Mouse (Mus musculus): ENCODE measurements around the gene Abr. TPM values are rescaled to one million over a fixed set of nuclear protein-coding genes. Genes with fewer than 3 reads are reported as not detected.
A peak's percentile ranks its signal among the peaks of the same experiment; 100 is the strongest.

Abr gene
- polyA plus RNA-seq, 1 experiment = 161 TPM

DNA sequence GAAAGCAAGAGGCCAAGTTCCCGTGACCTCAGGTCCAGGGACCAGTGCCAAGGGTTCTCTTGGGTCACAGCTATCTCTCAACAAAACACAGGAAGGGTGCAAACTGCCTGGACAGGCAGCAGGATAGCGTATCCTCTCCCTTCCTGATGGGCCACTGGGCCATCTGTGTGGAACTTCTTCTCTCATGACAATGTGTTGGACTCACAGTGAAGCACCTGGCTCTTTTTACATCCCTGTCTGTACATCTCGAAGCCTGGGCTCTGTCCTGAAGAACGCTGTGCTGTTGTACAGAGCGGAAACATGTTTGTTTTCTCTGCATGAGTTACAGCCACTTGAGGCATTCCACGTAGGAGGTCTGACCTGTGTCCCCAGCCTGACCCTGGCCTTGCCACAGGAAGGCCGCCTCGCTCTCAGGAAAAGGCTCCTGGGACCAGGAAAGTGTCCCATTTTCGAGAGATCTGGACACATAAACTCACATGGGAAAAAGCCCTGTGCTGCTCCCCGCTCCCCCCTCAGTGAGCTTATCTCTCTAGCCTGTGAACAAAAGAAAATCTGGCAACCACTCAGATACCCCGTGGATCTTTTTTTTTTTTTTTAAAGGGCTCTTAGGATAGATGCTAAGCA, 242.1 kb downstream of the Abr start:
- 52% methylated on average over 11 of the region's 11 CpGs for WGBS
- Histone ChIP-seq H3K27me3 (ENCODE audit: control insufficient read depth, insufficient read depth, low read length) (no peaks in the 10 kb centered on the region), H3K4me3 (ENCODE audit: low read depth, low read length) (no peak overlapping the region), H3K4me1 (ENCODE audit: control insufficient read depth, insufficient read depth, insufficient read length, low read length) (0 out of 2 replicates have a peak, but pooled peaks cover 2% of the 10 kb centered on the region), H3K36me3 (ENCODE audit: control insufficient read depth, insufficient read depth, low read length) (no peaks in the 10 kb centered on the region), H3K27ac (ENCODE audit: insufficient read depth, low read depth, low read length) (peak overlapping the region; percentile 7; the same call in 1 of the 2 replicates)
- no peak for TF ChIP-seq POLR2A (IDR thresholded peaks at IDR 0.05; ENCODE audit: low read depth, low read length)
- no peak for TF ChIP-seq CTCF (IDR thresholded peaks at IDR 0.05; ENCODE audit: extremely low read depth, insufficient read length, insufficient replicate concordance, low read depth, low read length)

DNA sequence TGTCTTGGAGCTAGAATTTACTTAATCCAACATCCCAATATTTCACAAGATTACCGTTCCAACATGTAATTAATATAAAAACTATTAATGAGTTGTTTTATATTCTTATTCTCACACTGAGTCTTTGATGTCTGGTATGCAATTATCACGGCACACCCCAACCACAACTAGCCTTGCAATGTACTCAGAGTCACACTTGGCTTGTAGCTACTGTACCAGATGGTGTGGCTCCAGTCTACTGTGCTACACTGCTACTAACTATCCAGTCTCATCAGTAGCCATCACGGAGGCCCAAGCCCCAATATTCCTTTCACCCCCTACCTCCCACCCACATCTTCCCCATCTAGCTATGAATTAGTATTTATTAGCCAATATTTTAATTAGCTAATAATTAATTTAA, 245.7 kb downstream of the Abr start:
- no peak overlapping the region for H3K27ac ChIP-seq (ENCODE audit: insufficient read depth, low read depth, low read length)
- H3K4me1 ChIP-seq (ENCODE audit: control insufficient read depth, insufficient read depth, insufficient read length, low read length) = peaks cover 2% of the 10 kb centered on the region; the same call in 1 of the 2 replicates
- 79% methylated on average over 3 of the region's 3 CpGs for WGBS
- H3K4me3 ChIP-seq (ENCODE audit: low read depth, low read length) = no peak overlapping the region
- H3K36me3 ChIP-seq (ENCODE audit: control insufficient read depth, insufficient read depth, low read length) = no peaks in the 10 kb centered on the region
- no peaks in the 10 kb centered on the region for H3K27me3 ChIP-seq (ENCODE audit: control insufficient read depth, insufficient read depth, low read length)
- no peak for TF ChIP-seq CTCF (IDR thresholded peaks at IDR 0.05; ENCODE audit: extremely low read depth, insufficient read length, insufficient replicate concordance, low read depth, low read length)
- no peak for TF ChIP-seq POLR2A (IDR thresholded peaks at IDR 0.05; ENCODE audit: low read depth, low read length)

DNA sequence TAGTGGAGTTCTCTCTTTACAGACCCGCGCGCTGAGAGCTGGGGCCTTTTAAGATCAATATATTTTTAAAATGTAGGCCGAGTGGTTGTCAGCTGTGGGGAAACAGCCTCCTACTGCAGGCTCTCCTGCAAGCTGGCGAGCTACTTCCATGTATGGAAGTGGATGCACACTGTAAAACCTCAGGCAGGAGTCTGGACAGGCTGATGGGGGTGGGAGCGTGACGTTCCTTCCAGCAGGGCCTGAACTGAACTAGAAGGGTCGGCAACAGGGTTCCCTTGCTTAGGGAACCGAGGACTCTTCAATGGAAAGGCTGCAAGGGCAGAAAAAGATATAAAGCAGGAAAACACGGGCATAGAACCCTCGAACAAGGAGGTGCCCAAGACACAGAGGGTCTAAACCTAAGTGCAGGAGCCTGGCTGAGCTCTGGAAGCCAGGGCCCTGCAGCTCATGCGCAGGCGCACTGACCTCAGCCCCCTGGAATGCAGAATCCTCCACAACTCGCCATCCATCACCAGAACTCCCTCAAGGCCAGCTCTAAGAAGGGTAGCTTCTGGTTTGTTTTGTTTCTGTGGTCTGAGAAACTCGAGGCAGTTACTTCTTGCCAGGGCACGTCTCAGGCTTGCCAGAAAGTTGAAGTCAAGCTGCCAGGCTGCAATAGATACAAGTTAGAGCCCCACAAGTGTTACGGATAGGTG, 247.5 kb downstream of the Abr start:
- Histone ChIP-seq H3K4me3 (ENCODE audit: low read depth, low read length) (no peak overlapping the region), H3K27ac (ENCODE audit: insufficient read depth, low read depth, low read length) (peak overlapping the region; percentile 72), H3K36me3 (ENCODE audit: control insufficient read depth, insufficient read depth, low read length) (no peaks in the 10 kb centered on the region), H3K4me1 (ENCODE audit: control insufficient read depth, insufficient read depth, insufficient read length, low read length) (no peaks in the 10 kb centered on the region; the same call in 1 of the 2 replicates), H3K27me3 (ENCODE audit: control insufficient read depth, insufficient read depth, low read length) (no peaks in the 10 kb centered on the region)
- WGBS = 67% methylated on average over 17 of the region's 17 CpGs
- TF ChIP-seq POLR2A (IDR thresholded peaks at IDR 0.05; ENCODE audit: low read depth, low read length) = no peak
- TF ChIP-seq CTCF (IDR thresholded peaks at IDR 0.05; ENCODE audit: extremely low read depth, insufficient read length, insufficient replicate concordance, low read depth, low read length) = no peak

DNA sequence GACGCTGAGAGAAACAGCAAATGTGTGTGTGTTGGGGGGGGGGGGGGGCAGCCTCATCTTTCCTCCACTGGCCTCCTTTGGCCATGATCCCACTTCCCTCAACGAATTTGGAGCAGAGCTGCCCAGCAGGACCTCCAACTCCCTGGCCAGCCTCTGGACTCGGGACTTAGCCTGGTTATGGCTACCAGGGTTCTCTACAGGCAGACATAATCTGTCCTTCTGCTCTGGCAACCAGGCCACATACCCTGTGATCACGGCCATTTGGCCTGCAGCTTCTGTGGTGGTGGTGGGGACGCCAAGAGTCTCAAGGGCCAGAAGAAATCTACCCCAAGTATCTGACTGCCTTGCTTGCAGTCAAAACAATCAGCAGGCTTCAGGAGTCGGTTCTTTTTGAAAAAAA, 249.6 kb downstream of the Abr start:
- no peak for TF ChIP-seq POLR2A (IDR thresholded peaks at IDR 0.05; ENCODE audit: low read depth, low read length)
- no peak for TF ChIP-seq CTCF (IDR thresholded peaks at IDR 0.05; ENCODE audit: extremely low read depth, insufficient read length, insufficient replicate concordance, low read depth, low read length)
- no peaks in the 10 kb centered on the region; the same call in 1 of the 2 replicates for H3K4me1 ChIP-seq (ENCODE audit: control insufficient read depth, insufficient read depth, insufficient read length, low read length)
- no peaks in the 10 kb centered on the region for H3K27me3 ChIP-seq (ENCODE audit: control insufficient read depth, insufficient read depth, low read length)
- peak overlapping the region; percentile 32; the same call in 1 of the 2 replicates for H3K27ac ChIP-seq (ENCODE audit: insufficient read depth, low read depth, low read length)
- 52% methylated on average over 6 of the region's 6 CpGs for WGBS
- H3K4me3 ChIP-seq (ENCODE audit: low read depth, low read length) = no peak overlapping the region
- H3K36me3 ChIP-seq (ENCODE audit: control insufficient read depth, insufficient read depth, low read length) = no peaks in the 10 kb centered on the region

DNA sequence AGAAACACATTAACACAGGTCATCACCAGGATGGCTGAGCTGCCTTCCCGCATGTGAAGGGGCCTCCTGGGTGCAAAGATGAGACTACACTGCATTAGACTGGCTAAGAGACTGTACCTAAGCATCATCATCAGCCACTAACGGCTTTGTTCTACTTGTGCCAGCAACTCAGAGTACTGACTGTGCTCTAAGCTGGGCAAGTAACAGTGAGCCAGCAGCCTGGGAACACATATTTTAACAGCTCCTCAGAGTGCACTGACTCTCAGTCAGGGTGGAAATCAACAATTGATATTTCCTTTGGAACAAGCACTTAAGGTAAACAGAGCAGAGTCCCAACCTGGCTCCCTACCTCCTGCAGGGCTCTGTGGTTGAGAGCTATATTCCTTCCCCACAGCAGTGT, 250.0 kb downstream of the Abr start:
- peak overlapping the region; percentile 53 for H3K27ac ChIP-seq (ENCODE audit: insufficient read depth, low read depth, low read length)
- H3K36me3 ChIP-seq (ENCODE audit: control insufficient read depth, insufficient read depth, low read length) = no peaks in the 10 kb centered on the region
- no peaks in the 10 kb centered on the region; the same call in 1 of the 2 replicates for H3K4me1 ChIP-seq (ENCODE audit: control insufficient read depth, insufficient read depth, insufficient read length, low read length)
- WGBS = 53% methylated on average over 2 of the region's 2 CpGs
- TF ChIP-seq POLR2A (IDR thresholded peaks at IDR 0.05; ENCODE audit: low read depth, low read length) (no peak), CTCF (IDR thresholded peaks at IDR 0.05; ENCODE audit: extremely low read depth, insufficient read length, insufficient replicate concordance, low read depth, low read length) (no peak)
- H3K4me3 ChIP-seq (ENCODE audit: low read depth, low read length) = no peak overlapping the region
- no peaks in the 10 kb centered on the region for H3K27me3 ChIP-seq (ENCODE audit: control insufficient read depth, insufficient read depth, low read length)

DNA sequence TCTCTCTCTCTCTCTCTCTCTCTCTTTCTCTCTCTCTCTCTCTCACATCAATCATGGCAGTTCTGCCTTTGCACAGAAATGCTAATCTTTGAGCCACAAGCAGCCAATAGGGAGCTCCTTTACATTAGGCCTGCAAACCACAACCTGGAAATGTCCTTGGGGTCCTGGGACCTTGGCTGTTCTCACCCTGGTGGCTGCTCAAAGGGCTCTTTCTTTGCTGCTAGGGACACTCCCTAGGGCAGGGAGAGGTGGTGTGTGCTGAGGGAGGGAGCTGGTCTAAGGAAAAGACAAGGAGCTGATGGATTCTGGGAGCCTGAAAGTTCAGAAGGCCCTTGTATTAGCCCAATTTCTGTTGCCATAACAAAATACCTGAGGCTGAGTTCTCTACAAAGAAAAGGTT, 251.6 kb downstream of the Abr start:
- Histone ChIP-seq H3K4me3 (ENCODE audit: low read depth, low read length) (no peak overlapping the region), H3K36me3 (ENCODE audit: control insufficient read depth, insufficient read depth, low read length) (no peaks in the 10 kb centered on the region), H3K27me3 (ENCODE audit: control insufficient read depth, insufficient read depth, low read length) (no peaks in the 10 kb centered on the region), H3K27ac (ENCODE audit: insufficient read depth, low read depth, low read length) (no peak overlapping the region), H3K4me1 (ENCODE audit: control insufficient read depth, insufficient read depth, insufficient read length, low read length) (no peaks in the 10 kb centered on the region; the same call in 1 of the 2 replicates)
- no peak for TF ChIP-seq CTCF (IDR thresholded peaks at IDR 0.05; ENCODE audit: extremely low read depth, insufficient read length, insufficient replicate concordance, low read depth, low read length)
- TF ChIP-seq POLR2A (IDR thresholded peaks at IDR 0.05; ENCODE audit: low read depth, low read length) = no peak

Other genes starting within 250 kb of the Abr start
- 5.4 and 7.4 TPM in 2 replicates for gene Nxn, start 223.2 kb downstream of the Abr start, polyA plus RNA-seq (2012; rRNA removed)
- gene Timm22, start 215.4 kb downstream of the Abr start, polyA plus RNA-seq (2012; rRNA removed) = 8.9 and 10.3 TPM in 2 replicates
- not detected in 2 replicates for gene Bhlha9, start 50.2 kb upstream of the Abr start, polyA plus RNA-seq (2012; rRNA removed)
- 0.29 and 0.47 TPM in 2 replicates for gene Trarg1, start 57.5 kb upstream of the Abr start, polyA plus RNA-seq (2012; rRNA removed)
- 6.2 and 12.4 TPM in 2 replicates for gene Gosr1, start 141.3 kb upstream of the Abr start, polyA plus RNA-seq (2012; rRNA removed)
- gene Cpd, start 224.7 kb upstream of the Abr start, polyA plus RNA-seq (2012; rRNA removed) = 16.3 and 16.4 TPM in 2 replicates